Mouse (Mus musculus) cerebellum, adult 2 months (tissue): ENCODE measurements at regions not wholly inside any gene's neighbourhood (a gene's known extent, or its start where the extent isn't known, plus 50 kb on each side); places are given as distances from the start of the nearest gene placed in this dataset.
A peak's percentile ranks its signal among the peaks of the same experiment; 100 is the strongest.

ENCODE experiments used
- DNase-seq, 2 experiments: peaks; one replicate each; pipeline ENCODE4 v3.0.0; 2021
- H3K27ac ChIP-seq: fragments of 200-500 bp; 2 replicates; pipeline ENCODE4 v1.5.1; 2012; ENCODE audit warnings: low read length, control low read depth, inconsistent platforms; ENCODE audit not compliant: insufficient read depth
- H3K27me3 ChIP-seq: fragments of 200-500 bp; 2 replicates; pipeline ENCODE4 v1.6.1; 2012; ENCODE audit warnings: inconsistent platforms, mild to moderate bottlenecking, low read length, moderate library complexity; ENCODE audit not compliant: control insufficient read depth, insufficient read depth
- H3K4me1 ChIP-seq: fragments of 200-500 bp; 2 replicates; pipeline ENCODE4 v1.6.1; 2011; ENCODE audit warnings: low read length; ENCODE audit not compliant: control insufficient read depth, insufficient read depth
- H3K4me3 ChIP-seq: fragments of 200-500 bp; replicated peaks from 2 replicates; pipeline ENCODE3; 2011; ENCODE audit warnings: mild to moderate bottlenecking, low read depth, low read length, control low read depth; ENCODE audit not compliant: insufficient read depth
- CTCF ChIP-seq: fragments of 200-500 bp; IDR thresholded peaks from 2 replicates; pipeline ENCODE4 v1.5.1; 2011; ENCODE audit warnings: low read depth, mild to moderate bottlenecking, control low read depth, low read length, moderate library complexity, borderline replicate concordance; ENCODE audit not compliant: insufficient read depth
- POLR2A ChIP-seq: fragments of 200-500 bp; IDR thresholded peaks from 2 replicates; pipeline ENCODE4 v1.6.1; 2011; ENCODE audit warnings: low read length, control low read depth, borderline replicate concordance; ENCODE audit not compliant: insufficient read depth
- WGBS: fragments of 180-500 bp; shearing (Covaris S2); methylation state at CpG from one replicate; pipeline ENCODE4 v1.1.7; 2018; 5-methylcytosine and 5-hydroxymethylcytosine counted together

DNA sequence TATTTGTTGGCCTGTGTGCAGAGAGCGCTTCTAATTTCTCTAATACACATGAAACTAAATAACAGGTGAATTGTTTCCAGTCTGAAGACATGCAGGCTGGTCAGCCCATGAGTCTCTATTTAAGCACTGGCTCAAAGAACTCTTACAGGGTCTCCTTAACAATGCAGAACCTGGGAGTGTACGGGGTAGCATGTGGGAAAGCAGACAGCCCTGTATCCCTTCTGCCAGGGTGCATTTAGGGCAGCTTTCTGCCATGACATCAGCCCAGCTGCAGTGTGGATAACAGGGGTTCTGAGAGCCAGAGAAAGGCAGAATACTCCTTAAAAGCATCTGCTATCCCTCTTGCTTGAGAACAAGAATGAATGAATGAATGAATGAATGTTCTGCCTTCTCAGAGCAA lies 164.7 kb downstream of the Grb14 start:
- no peak overlapping the region for H3K4me3 ChIP-seq
- TF ChIP-seq CTCF (no peak), POLR2A (no peak)
- H3K27ac ChIP-seq = no peak overlapping the region
- 77% methylated on average over 2 of the region's 2 CpGs for WGBS
- no peaks in the 10 kb centered on the region for H3K4me1 ChIP-seq
- no peak for DNase-seq
- no peaks in the 10 kb centered on the region for H3K27me3 ChIP-seq

- Histone ChIP-seq H3K27me3 (no peaks in the 10 kb centered on the region), H3K27ac (no peak overlapping the region), H3K4me3 (no peak overlapping the region), H3K4me1 (no peaks in the 10 kb centered on the region)
- WGBS = 15% methylated on average over 7 of the region's 7 CpGs
- DNase-seq = peak; percentile 42 to 58
- peak; percentile 71 for TF ChIP-seq CTCF
- no peak for TF ChIP-seq POLR2A
Measured at GRCm38 (mm10) chr2:64853918-64854317, 170.9 kb downstream of the Grb14 start.

DNA sequence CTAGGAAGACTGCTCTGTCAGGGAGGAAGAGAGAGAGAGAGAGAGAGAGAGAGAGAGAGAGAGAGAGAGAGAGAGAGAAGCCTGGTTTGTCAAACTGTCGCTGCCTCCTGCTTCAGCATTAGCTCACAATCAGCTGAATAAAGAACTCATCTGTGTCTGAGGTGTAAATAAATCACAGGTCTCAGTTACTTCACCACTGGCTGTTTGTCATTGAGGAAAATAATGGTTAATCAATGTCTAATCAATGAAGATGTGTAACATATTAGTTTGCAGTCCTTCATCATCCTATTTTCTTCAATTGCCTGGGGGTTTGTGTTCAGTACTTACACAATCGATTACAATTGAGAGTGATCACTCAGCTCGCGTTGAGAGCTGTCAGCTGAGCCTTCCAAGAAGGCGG lies 171.9 kb downstream of the Grb14 start:
- no peaks in the 10 kb centered on the region for H3K4me1 ChIP-seq
- H3K27me3 ChIP-seq = no peaks in the 10 kb centered on the region
- DNase-seq = no peak
- 71% methylated on average over 5 of the region's 5 CpGs for WGBS
- no peak overlapping the region for H3K4me3 ChIP-seq
- no peak overlapping the region for H3K27ac ChIP-seq
- no peak for TF ChIP-seq POLR2A
- no peak for TF ChIP-seq CTCF

DNA sequence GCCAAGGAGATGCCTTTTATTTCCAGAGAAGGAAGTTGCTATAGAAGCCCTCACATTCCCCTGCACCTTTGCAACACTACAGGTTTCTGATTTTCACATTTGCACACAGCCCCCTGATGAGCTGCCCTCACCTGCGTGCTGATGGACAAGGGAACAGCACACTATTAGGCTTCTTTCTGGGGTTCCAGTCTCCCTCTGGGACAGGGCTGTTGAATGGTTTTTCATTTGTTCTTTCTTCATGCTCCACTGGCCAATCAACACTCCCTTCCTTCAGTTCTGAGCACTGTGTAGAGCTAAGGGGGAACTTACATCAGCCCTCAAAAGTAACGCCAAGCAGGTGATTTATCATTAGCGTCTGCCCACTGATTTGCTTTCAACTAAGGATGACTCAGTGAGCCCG lies 173.7 kb downstream of the Grb14 start:
- no peaks in the 10 kb centered on the region for H3K4me1 ChIP-seq
- DNase-seq = no peak
- 58% methylated on average over 4 of the region's 4 CpGs for WGBS
- no peak overlapping the region for H3K4me3 ChIP-seq
- no peak for TF ChIP-seq CTCF
- no peak for TF ChIP-seq POLR2A
- no peak overlapping the region for H3K27ac ChIP-seq
- H3K27me3 ChIP-seq = no peaks in the 10 kb centered on the region

DNA sequence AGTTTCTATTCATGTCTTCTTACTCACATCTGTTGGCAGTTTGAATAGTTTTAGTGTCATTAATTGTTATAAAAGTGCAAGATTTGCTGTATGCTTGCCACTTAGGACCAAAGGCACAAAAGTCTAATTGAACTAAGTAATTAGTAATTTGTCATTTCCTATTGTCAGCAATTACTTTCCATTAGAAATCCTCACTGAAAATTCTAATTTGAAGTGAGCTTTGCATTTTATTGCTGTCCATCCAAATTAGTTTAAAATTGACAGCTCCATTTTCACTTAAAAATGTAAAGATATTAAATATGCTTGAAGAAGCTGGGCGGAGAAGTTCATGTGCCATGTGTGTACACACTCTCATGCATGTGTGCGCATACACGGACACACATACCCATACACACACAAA lies 174.1 kb downstream of the Grb14 start:
- H3K4me3 ChIP-seq = no peak overlapping the region
- no peaks in the 10 kb centered on the region for H3K4me1 ChIP-seq
- no peaks in the 10 kb centered on the region for H3K27me3 ChIP-seq
- no peak overlapping the region for H3K27ac ChIP-seq
- TF ChIP-seq POLR2A (no peak), CTCF (no peak)
- DNase-seq = no peak
- WGBS = 95% methylated on average over 3 of the region's 3 CpGs

DNA sequence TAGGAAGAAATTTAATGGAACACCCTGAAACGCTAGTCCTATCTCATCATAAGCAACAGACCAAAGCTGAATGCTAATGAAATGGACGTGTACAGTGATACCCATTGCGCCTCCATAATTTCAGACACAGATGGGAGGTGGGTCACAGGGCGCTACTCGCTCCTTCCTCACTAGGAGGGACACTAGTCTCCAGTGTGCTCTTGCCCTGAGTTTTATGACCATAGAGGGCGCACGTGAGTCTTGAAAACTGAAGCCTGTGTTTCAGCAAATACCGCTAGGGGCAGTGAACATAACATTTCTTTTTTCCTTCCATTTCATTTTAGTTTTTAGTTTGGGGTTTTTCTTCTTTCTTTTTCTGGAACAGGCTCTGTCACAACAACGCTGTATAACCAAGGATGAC lies 200.3 kb downstream of the Grb14 start:
- no peak overlapping the region for H3K27ac ChIP-seq
- no peak overlapping the region for H3K4me3 ChIP-seq
- no peaks in the 10 kb centered on the region for H3K27me3 ChIP-seq
- TF ChIP-seq POLR2A (no peak), CTCF (no peak)
- 80% methylated on average over 9 of the region's 9 CpGs for WGBS
- no peak for DNase-seq
- no peaks in the 10 kb centered on the region for H3K4me1 ChIP-seq

GRCm38 (mm10) chr2:64823905-64824304 lies 200.9 kb downstream of the Grb14 start:
- 15% methylated on average over 7 of the region's 7 CpGs for WGBS
- H3K27me3 ChIP-seq = no peaks in the 10 kb centered on the region
- TF ChIP-seq POLR2A (no peak), CTCF (no peak)

GRCm38 (mm10) chr2:64823074-64823473 lies 201.7 kb downstream of the Grb14 start:
- H3K27me3 ChIP-seq = no peaks in the 10 kb centered on the region
- H3K4me1 ChIP-seq = no peaks in the 10 kb centered on the region
- 58% methylated on average over 6 of the region's 6 CpGs for WGBS
- TF ChIP-seq POLR2A = no peak
- TF ChIP-seq CTCF = no peak
- DNase-seq = no peak
- H3K4me3 ChIP-seq = no peak overlapping the region
- H3K27ac ChIP-seq = no peak overlapping the region

More at GRCm38 (mm10) chr2:64823905-64824304, 200.9 kb downstream of the Grb14 start:
- no peak overlapping the region for H3K27ac ChIP-seq
- DNase-seq = no peak
- H3K4me3 ChIP-seq = no peak overlapping the region
- H3K4me1 ChIP-seq = no peaks in the 10 kb centered on the region
